Mouse (Mus musculus): ENCODE results near the gene Ssr2. TPM values are rescaled to one million over a fixed set of nuclear protein-coding genes. Genes with fewer than 3 reads are reported as not detected.
A peak's percentile ranks its signal among the peaks of the same experiment; 100 is the strongest.

Ssr2 gene
- total RNA-seq, 1 experiment, result 827 TPM

GRCm38 (mm10) chr3:88622941-88623345 is 47.3 kb downstream of the Ssr2 start:
- Histone ChIP-seq H3K27ac (ENCODE audit: insufficient read depth, low read depth, low read length, poor library complexity, severe bottlenecking) (peak overlapping the region; percentile 22; the same call in 1 of the 2 replicates), H3K4me1 (ENCODE audit: control insufficient read depth in 2 of 2, insufficient read depth in 2 of 2, low read length in 2 of 2, poor library complexity in 1 of 2) (peaks cover 8 to 31% of the 10 kb centered on the region in 2 experiments), H3K36me3 (ENCODE audit: control insufficient read depth, insufficient read depth, low read length, poor library complexity, severe bottlenecking) (peaks cover 19% of the 10 kb centered on the region; the same call in 1 of the 2 replicates), H3K9ac (ENCODE audit: insufficient read depth, low read depth, low read length, poor library complexity, severe bottlenecking) (peak overlapping the region; percentile 60; the same call in 1 of the 2 replicates), H3K9me3 (ENCODE audit: control insufficient read depth, insufficient read depth, low read depth, low read length) (no peaks in the 10 kb centered on the region), H3K4me3 (ENCODE audit: insufficient read depth in 1 of 2, low read depth in 1 of 2, low read length in 2 of 2, poor library complexity in 1 of 2, severe bottlenecking in 1 of 2) (peak overlapping the region; percentile 68 to 79)
- in situ Hi-C loops (cut with MboI; ENCODE audit: low sequenced_read_pairs in 2 of 2, unreplicated experiment in 2 of 2), result no loop called here
- DNase-seq (ENCODE audit: low read depth, low spot score), result no peak
- TF ChIP-seq HCFC1 (IDR thresholded peaks at IDR 0.05; ENCODE audit: borderline replicate concordance, insufficient read depth, low read length) (no peak), MAFK (IDR thresholded peaks at IDR 0.05; ENCODE audit: insufficient read depth, low read depth, low read length) (no peak), CHD2 (IDR thresholded peaks at IDR 0.05; ENCODE audit: low read depth, low read length) (no peak), ZC3H11A (IDR thresholded peaks at IDR 0.05; ENCODE audit: borderline replicate concordance, low read depth, low read length) (no peak), ZNF384 (IDR thresholded peaks at IDR 0.05; ENCODE audit: low read depth, low read length) (no peak)

- in situ Hi-C loops (cut with MboI; ENCODE audit: low sequenced_read_pairs in 2 of 2, unreplicated experiment in 2 of 2), result no loop called here
- DNase-seq (ENCODE audit: low read depth, low spot score), result no peak
- Histone ChIP-seq H3K27ac (ENCODE audit: insufficient read depth, low read depth, low read length, poor library complexity, severe bottlenecking) (peak overlapping the region; percentile 22; the same call in 1 of the 2 replicates), H3K9me3 (ENCODE audit: control insufficient read depth, insufficient read depth, low read depth, low read length) (no peaks in the 10 kb centered on the region), H3K4me3 (ENCODE audit: insufficient read depth in 1 of 2, low read depth in 1 of 2, low read length in 2 of 2, poor library complexity in 1 of 2, severe bottlenecking in 1 of 2) (peak overlapping the region; percentile 68 to 79), H3K9ac (ENCODE audit: insufficient read depth, low read depth, low read length, poor library complexity, severe bottlenecking) (peak overlapping the region; percentile 60), H3K36me3 (ENCODE audit: control insufficient read depth, insufficient read depth, low read length, poor library complexity, severe bottlenecking) (peaks cover 15% of the 10 kb centered on the region; the same call in 1 of the 2 replicates), H3K4me1 (ENCODE audit: control insufficient read depth in 2 of 2, insufficient read depth in 2 of 2, low read length in 2 of 2, poor library complexity in 1 of 2) (peaks cover 8 to 32% of the 10 kb centered on the region in 2 experiments)
- TF ChIP-seq ZNF384 (IDR thresholded peaks at IDR 0.05; ENCODE audit: low read depth, low read length) (no peak), CHD2 (IDR thresholded peaks at IDR 0.05; ENCODE audit: low read depth, low read length) (no peak), MAFK (IDR thresholded peaks at IDR 0.05; ENCODE audit: insufficient read depth, low read depth, low read length) (no peak), HCFC1 (IDR thresholded peaks at IDR 0.05; ENCODE audit: borderline replicate concordance, insufficient read depth, low read length) (no peak), ZC3H11A (IDR thresholded peaks at IDR 0.05; ENCODE audit: borderline replicate concordance, low read depth, low read length) (no peak)
Measured at GRCm38 (mm10) chr3:88623346-88624135, 47.9 kb downstream of the Ssr2 start.

DNA sequence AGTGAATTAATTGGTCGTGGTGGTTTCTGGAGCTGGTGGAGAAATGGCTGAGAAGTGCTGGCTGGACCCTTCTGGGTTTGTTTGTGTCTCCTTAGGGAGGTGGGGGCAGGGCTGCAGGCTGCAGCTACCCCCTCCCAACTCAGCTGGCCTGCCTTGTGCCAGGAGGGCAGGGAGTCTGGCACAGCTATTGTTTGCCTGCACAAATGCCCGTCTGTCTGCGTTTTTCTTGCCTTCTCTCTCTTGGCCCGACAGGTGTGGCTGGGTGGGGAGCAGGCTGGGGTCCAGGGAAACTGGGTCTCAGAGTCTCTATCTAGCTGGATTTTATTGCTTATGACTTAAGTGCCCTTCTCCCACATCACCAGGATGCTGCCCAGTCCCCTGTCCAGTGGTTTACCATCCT is 48.6 kb downstream of the Ssr2 start:
- in situ Hi-C loops (cut with MboI; ENCODE audit: low sequenced_read_pairs in 2 of 2, unreplicated experiment in 2 of 2), result no loop called here

DNA sequence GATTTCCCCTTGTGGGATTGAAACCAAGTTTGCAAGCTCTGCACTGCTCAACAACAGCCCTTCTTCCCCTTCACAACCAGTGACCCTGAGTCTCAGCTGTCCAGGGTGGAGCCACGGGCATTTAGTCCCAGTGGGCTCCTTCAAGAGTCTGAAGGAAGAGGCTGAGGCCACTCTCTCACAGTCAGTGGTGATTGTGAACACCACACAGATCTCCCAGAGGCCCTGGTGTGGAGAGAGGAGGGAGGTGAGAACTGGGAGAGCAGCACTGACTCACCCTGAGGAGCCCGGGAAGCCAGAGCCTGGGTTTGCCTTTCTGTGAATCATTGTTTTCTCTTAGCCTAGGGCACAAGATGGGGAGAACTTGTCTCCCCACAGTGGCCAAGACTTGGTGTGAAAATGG is 49.3 kb downstream of the Ssr2 start:
- no peak overlapping the region for H3K4me3 ChIP-seq (ENCODE audit: insufficient read depth in 1 of 2, low read depth in 1 of 2, low read length in 2 of 2, poor library complexity in 1 of 2, severe bottlenecking in 1 of 2)
- H3K4me1 ChIP-seq (ENCODE audit: control insufficient read depth in 2 of 2, insufficient read depth in 2 of 2, low read length in 2 of 2, poor library complexity in 1 of 2), result peaks cover 9 to 34% of the 10 kb centered on the region in 2 experiments; a peak in 3 of 4 replicates
- H3K9ac ChIP-seq (ENCODE audit: insufficient read depth, low read depth, low read length, poor library complexity, severe bottlenecking), result no peak overlapping the region
- peaks cover 23% of the 10 kb centered on the region; the same call in 1 of the 2 replicates for H3K36me3 ChIP-seq (ENCODE audit: control insufficient read depth, insufficient read depth, low read length, poor library complexity, severe bottlenecking)
- TF ChIP-seq MAFK (IDR thresholded peaks at IDR 0.05; ENCODE audit: insufficient read depth, low read depth, low read length) (no peak), ZNF384 (IDR thresholded peaks at IDR 0.05; ENCODE audit: low read depth, low read length) (no peak), CHD2 (IDR thresholded peaks at IDR 0.05; ENCODE audit: low read depth, low read length) (no peak), ZC3H11A (IDR thresholded peaks at IDR 0.05; ENCODE audit: borderline replicate concordance, low read depth, low read length) (no peak), HCFC1 (IDR thresholded peaks at IDR 0.05; ENCODE audit: borderline replicate concordance, insufficient read depth, low read length) (no peak)
- no peaks in the 10 kb centered on the region for H3K9me3 ChIP-seq (ENCODE audit: control insufficient read depth, insufficient read depth, low read depth, low read length)
- in situ Hi-C loops (cut with MboI; ENCODE audit: low sequenced_read_pairs in 2 of 2, unreplicated experiment in 2 of 2), result no loop called here
- DNase-seq (ENCODE audit: low read depth, low spot score), result no peak
- no peak overlapping the region for H3K27ac ChIP-seq (ENCODE audit: insufficient read depth, low read depth, low read length, poor library complexity, severe bottlenecking)

More for the DNA sequence above, 48.6 kb downstream of the Ssr2 start:
- Histone ChIP-seq H3K4me3 (ENCODE audit: insufficient read depth in 1 of 2, low read depth in 1 of 2, low read length in 2 of 2, poor library complexity in 1 of 2, severe bottlenecking in 1 of 2) (no peak overlapping the region), H3K27ac (ENCODE audit: insufficient read depth, low read depth, low read length, poor library complexity, severe bottlenecking) (no peak overlapping the region), H3K36me3 (ENCODE audit: control insufficient read depth, insufficient read depth, low read length, poor library complexity, severe bottlenecking) (peaks cover 17% of the 10 kb centered on the region; the same call in 1 of the 2 replicates), H3K9ac (ENCODE audit: insufficient read depth, low read depth, low read length, poor library complexity, severe bottlenecking) (no peak overlapping the region), H3K9me3 (ENCODE audit: control insufficient read depth, insufficient read depth, low read depth, low read length) (no peaks in the 10 kb centered on the region), H3K4me1 (ENCODE audit: control insufficient read depth in 2 of 2, insufficient read depth in 2 of 2, low read length in 2 of 2, poor library complexity in 1 of 2) (peaks cover 8 to 33% of the 10 kb centered on the region in 2 experiments)
- no peak for DNase-seq (ENCODE audit: low read depth, low spot score)
- TF ChIP-seq ZNF384 (IDR thresholded peaks at IDR 0.05; ENCODE audit: low read depth, low read length) (no peak), CHD2 (IDR thresholded peaks at IDR 0.05; ENCODE audit: low read depth, low read length) (no peak), ZC3H11A (IDR thresholded peaks at IDR 0.05; ENCODE audit: borderline replicate concordance, low read depth, low read length) (no peak), HCFC1 (IDR thresholded peaks at IDR 0.05; ENCODE audit: borderline replicate concordance, insufficient read depth, low read length) (no peak)

Measured in ES-E14 (cell line).